Mouse (Mus musculus): ENCODE data around the gene Gal3st2b.
"Not testable (repeated sequence)": the region's sequence is repeated elsewhere in the genome, so short reads cannot be mapped to it uniquely, and the experiment has no call there.

Gene Gal3st2b

GRCm38 (mm10) chr1:93978287-93978686 lies 60.2 kb downstream of the Gal3st2b start:
- not testable (repeated sequence) for DNase-seq (ENCODE audit: low read depth, low spot score)

GRCm38 (mm10) chr1:93980932-93981331 lies 62.8 kb downstream of the Gal3st2b start:
- DNase-seq (ENCODE audit: low read depth, low spot score): not testable (repeated sequence)

- no peak for DNase-seq (ENCODE audit: low read depth, low spot score)
Observed at GRCm38 (mm10) chr1:93986167-93986566, 68.1 kb downstream of the Gal3st2b start.

GRCm38 (mm10) chr1:93988786-93989185 lies 70.7 kb downstream of the Gal3st2b start:
- no peak for DNase-seq (ENCODE audit: low read depth, low spot score)

- DNase-seq (ENCODE audit: low read depth, low spot score): not testable (repeated sequence)
Observed at GRCm38 (mm10) chr1:93990209-93990608, 72.1 kb downstream of the Gal3st2b start, which contains the start of gene Gal3st2c. Gene Gal3st2c (plus strand): TSS chr1:93990509.

- not testable (repeated sequence) for DNase-seq (ENCODE audit: low read depth, low spot score)
Observed at GRCm38 (mm10) chr1:93991068-93991467, 73.0 kb downstream of the Gal3st2b start.

GRCm38 (mm10) chr1:93991491-93991890 lies 73.4 kb downstream of the Gal3st2b start:
- not testable (repeated sequence) for DNase-seq (ENCODE audit: low read depth, low spot score)
